Mouse (Mus musculus) urinary bladder, postnatal 4 days (tissue): Measurements from ENCODE around the gene Ttc27.
"Not testable (repeated sequence)": the region's sequence is repeated elsewhere in the genome, so short reads cannot be mapped to it uniquely, and the experiment has no call there.

Source experiments
- DNase-seq, 2 experiments: peaks; one replicate each; pipeline ENCODE4 v3.0.0; 2021 to 2022; ENCODE audit warnings: low spot score in 2 of 2

Gene Ttc27

DNA sequence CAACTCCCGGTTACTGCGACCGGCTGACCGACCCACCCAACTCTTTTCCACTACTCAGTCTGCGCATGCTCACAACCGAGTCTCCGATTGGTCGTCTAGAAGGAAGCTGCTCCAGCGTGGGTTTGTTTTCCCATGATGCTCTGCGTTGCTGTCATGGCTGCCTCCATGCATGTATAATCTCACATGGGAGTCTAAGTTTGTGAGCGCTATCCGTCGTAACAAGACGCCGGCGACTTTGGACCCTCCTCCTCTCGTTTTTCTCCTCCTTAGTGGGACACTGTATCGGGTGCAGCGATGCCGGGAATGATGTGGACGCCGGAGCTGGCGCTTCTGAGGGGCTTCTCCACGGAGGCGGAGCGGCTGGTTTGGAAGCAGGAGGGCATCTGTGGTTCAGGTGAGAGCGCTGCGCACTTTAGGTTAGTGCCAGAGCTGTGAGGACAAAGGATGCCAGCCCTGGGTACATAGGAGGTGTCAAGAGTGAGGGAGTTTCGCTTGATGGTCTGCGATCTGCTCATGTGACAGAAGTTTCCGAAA lies at the start of gene Ttc27:
Gene Ttc27 (plus strand): TSS at position 115 of the 534 bp plus-strand sequence.
- peak; percentile 92 to 98 for DNase-seq

- DNase-seq, result no peak
Measured at GRCm38 (mm10) chr17:74668010-74668409, 49.5 kb upstream of the Ttc27 start.

DNA sequence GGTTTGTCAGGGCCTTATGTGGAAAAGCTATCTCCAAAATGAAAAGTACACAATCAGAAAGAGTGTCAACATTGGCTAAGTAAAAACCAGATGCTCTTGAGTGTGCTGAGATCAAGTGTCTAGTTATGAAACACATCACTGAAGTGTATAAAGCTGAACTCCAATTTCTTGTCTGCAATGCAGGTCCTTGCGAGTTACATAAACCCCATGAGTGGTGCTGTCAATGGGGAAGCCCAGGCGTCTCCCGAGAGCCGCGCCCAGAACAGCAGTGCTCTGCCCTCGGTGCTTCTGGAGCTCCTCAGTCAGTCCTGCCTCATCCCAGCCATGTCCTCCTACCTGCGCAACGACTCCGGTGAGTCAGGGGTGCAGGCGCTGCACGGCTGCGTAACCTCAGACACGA lies 47.5 kb upstream of the Ttc27 start:
- no peak for DNase-seq

DNA sequence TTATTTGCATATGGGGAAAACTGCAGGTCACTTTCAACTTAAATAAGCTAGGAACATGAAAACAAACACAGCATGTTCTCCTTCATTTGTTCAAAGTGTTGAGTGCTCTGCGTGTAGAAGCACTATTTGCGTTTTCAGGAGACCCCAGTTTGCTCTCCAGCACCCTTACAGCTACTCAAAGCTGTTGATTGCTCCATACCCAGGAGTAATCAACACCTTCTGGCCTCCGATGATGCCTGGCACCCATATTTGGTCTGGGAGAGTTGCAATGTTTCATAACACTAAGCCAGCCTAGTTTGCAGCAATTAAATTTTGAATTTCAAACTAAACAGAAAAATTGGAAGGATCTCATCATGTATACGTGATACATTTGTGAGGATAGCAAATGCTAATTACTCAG lies 45.1 kb upstream of the Ttc27 start:
- no peak for DNase-seq

DNA sequence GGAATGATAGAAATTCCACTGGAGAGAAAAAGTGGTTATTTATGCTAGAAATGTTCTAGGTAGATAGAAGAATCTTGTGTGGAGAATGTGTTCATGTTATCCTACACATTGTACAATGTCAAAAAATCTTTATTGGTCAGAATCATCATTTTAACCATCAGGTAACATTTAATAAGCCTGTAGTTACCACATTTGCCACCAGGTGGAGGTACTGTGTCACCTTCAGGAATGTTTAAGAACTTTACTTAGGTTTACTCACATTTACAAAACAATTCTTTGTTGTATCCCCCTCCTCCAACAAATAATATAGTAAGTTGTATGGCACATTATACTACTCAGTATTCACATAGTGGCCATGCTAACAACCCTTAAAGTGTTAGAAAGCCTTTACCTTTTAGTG lies 44.3 kb upstream of the Ttc27 start:
- DNase-seq, result no peak

DNA sequence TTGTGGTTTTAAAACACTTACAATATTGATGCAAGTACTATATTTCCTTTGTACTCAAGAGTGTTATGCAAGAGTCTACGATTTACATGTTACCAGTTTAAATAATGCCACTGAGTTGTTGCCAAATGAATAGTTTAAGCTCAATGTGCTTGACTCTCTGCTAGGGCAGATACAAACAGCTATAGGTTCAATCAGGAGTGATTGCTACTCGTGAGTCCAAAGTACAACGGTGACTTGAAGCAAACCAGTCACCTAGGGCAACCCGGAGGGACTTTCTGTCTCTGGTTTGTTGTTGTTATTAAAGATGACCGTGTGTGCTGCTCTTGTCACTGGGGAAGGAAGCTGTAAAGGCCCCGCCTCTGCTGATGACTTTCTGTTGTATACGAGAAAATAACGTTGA lies 39.5 kb upstream of the Ttc27 start:
- no peak for DNase-seq

DNA sequence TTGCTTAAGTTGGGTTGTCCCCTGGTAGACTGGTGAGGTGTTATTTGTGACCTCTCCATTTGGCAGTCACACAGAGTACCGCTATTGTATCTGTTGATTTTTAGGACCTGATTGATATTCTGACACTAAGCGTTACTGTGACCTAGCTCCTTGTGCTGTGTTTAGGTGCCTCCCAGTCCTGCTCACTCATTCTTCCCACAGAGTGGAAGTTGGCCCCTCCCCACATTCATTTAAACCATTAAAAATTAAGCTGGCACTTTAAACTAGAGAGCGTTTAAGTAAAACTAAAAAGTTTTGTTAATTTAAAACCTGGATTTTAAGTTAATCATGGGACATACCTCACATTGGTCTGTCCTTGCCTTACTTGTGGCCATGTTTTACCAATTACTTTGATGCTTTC lies 32.6 kb upstream of the Ttc27 start:
- no peak for DNase-seq

DNA sequence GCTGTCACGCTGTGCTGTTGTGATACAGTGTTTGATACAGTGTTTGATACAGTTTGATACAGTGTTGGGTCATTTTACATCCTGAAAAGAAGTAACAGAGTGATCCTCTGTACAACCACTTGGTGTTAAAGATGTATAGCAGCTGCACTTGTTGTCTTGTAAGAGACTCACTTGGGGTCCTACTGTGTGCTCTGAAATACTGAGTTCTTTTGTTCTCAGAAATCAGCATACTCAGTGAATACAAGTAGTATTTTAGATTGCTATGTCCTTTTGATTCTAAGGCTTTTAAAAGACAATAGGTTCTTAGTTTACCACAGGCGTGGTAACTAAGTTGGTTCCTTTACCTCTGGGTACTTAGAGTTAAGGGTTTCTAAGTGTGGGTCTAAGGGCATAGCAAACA lies 29.0 kb upstream of the Ttc27 start:
- no peak for DNase-seq

DNA sequence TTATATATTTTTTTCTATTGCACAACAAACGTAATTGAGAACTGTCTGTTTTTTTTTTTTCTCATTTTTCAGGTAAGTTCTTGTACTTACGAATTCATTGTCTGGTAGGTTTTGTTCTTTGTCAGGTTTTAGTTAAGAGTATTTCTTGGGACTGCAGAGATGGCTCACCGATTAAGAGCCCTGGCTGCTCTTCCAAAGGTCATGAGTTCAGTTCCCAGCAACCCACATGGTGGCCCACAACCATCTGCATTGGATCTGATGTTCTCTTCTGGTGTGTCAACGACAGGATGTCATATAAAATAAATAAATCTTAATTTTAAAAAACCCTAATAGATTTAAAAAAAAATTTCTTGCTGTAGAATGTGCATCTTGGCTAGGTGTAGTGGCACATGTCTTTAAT lies 28.1 kb upstream of the Ttc27 start:
- DNase-seq, result no peak

DNA sequence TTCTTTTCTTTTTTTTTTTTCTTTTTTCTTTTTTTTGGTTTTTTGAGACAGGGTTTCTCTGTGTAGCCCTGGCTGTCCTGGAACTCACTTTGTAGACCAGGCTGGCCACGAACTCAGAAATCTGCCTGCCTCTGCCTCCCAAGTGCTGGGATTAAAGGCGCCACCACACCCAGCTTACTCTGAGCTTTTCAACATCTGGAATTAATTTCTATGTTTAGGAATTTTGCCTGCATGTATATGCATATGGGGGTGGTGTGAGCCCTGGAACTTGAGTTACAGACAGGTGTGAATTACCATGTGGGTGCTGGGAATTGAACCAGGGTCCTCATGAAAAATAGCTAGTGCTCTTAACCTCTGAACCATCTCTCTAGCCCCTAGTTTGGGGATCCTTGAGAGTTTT lies 15.9 kb upstream of the Ttc27 start:
- not testable (repeated sequence) for DNase-seq

DNA sequence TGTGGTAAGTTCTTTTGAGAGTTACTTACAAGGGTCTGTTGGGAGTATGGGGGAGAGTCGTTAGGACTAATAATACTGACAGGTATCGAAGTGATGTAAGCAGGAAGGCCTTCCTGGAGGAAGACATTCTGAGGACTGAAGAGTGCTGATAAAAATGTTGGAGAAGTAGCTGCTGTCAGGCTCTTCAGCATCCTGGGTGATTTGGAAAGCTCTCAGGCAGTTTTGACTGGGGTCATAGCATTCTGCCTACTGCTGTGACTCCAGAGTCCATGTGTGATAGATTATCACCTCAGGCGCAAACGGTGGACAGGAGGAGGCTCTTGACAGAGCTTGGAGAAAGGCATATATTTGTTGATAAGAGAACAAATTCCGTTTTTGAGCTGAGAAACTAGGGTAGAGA lies 12.1 kb upstream of the Ttc27 start:
- DNase-seq, result no peak

GRCm38 (mm10) chr17:74706593-74706992 lies 10.9 kb upstream of the Ttc27 start:
- no peak for DNase-seq

GRCm38 (mm10) chr17:74707637-74708152 lies 9.8 kb upstream of the Ttc27 start:
- DNase-seq, result no peak

DNA sequence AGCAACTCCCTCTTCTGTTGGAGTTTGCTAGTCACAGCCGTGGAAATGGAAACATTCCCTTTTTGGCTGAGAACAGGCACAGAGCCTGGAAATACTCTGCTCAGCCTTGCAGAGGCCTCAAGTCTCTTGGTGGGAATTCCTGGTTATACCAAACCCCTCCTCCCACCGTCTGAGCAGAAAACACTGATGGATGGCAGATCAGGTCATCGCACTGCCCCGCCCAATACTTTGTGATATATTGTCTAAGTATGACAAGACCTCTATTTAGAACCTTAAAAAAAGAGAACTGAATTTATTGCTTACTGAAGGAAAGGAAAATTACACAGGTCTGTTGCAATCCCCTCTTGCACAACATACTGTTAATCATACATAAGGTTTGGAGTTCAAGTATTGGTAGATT lies 6.8 kb upstream of the Ttc27 start:
- no peak for DNase-seq

DNA sequence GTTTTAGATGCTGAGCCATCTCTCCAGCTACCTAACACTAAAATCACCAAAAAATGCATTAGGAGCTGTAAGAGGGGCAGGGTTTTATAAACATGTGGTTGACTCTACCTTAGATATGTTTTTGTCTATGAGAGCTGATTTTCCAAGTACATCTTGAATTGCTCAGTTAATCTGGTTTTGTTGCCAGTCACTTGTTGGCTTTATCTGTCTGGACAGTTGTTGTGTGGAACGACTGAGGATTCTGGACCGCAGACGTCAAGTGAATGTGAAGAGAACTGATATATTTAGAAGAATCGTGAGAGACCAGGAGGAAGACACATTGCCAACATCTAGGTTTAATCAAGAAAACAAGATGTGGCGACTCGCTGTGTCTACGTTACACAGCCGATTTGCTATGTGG lies 5.9 kb upstream of the Ttc27 start:
- DNase-seq, result no peak

DNA sequence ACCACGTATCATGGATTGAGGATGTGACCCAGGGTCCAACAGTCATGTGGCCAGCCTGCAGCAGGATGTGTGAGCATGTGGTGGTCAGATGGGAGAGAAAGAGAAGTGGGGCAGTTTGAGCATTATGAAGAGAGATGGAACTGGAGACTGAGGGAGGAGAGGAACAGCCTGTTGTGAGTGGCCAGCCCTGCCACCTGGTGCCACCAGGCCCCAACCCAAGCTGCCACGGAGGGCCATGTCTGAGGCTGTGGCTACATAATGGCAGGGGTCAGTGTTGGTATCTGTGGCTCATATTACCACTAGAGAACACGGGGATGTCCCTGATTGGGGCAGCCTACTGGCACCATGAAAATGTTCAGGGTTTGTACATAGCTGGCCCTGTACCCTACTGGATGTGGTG lies 2.4 kb upstream of the Ttc27 start:
- no peak for DNase-seq

DNA sequence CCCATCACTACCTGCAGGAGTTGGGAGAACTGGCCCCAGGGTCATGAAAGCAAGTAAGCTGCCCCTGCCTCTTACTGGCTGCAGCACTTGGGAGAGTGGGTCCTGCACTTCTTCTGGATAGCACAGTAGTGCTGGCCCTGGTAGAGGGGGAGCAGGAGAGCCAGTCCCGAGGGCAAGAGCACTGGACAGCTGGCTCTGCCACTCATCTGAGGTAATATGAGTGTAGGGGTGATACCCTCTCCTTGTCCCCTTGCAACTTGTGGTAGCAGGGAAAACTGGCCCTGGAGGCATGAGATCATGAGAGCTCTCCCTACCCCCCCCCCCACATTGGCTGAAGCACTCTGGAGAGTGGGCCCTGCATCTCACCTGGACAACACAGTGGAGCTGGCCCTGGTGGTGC lies 1.8 kb upstream of the Ttc27 start:
- DNase-seq, result no peak

GRCm38 (mm10) chr17:74716643-74717042 lies 889 bp upstream of the Ttc27 start:
- DNase-seq, result no peak

DNA sequence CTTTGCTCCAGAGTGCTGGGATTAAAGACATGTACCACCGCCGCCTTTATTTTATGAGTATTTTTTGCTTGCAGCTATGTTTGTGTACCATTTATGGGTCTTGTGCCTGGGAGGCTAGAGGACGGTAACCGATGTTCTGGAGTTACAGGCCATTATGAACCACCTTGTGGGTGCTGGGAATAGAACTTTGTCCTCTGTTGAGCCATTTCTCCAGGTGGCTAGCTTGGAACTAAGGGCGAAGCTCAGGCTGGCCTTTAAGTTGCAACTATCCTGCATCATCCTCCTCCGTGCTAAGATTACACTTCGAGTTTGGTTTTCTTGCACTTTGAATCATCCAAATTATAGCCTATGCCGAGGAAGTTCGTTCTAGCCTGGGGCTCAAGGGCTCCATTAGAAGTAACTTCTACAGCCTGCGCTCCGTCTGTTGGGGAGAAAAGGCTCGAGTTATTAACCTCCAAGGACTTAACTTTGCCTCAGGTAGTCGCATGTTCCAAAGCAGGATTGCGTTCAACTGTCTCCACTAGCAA lies 378 bp upstream of the Ttc27 start:
- no peak for DNase-seq

DNA sequence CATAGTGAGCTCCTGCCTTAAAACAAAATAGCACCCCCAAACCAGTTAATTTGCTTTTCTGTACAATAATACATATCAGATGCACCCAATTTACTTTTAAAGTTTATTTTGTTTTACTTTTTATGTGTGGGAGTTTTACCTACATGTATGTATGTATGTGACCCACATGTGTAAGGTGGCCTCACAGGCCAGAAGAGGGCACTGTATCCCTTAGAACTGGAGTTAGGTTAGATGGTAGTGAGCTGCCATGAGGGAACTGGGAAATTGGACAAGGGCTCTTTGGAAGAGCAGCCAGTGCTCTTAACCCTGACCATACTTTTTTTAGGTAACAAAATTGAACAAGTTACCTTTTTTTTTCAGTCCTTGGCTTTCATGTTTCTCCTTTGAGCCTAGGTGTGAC lies 15.3 kb downstream of the Ttc27 start:
- no peak for DNase-seq

GRCm38 (mm10) chr17:74735392-74735791 lies 17.9 kb downstream of the Ttc27 start:
- DNase-seq, result no peak

- DNase-seq, result no peak
Measured at GRCm38 (mm10) chr17:74749659-74750058, 32.1 kb downstream of the Ttc27 start.

DNA sequence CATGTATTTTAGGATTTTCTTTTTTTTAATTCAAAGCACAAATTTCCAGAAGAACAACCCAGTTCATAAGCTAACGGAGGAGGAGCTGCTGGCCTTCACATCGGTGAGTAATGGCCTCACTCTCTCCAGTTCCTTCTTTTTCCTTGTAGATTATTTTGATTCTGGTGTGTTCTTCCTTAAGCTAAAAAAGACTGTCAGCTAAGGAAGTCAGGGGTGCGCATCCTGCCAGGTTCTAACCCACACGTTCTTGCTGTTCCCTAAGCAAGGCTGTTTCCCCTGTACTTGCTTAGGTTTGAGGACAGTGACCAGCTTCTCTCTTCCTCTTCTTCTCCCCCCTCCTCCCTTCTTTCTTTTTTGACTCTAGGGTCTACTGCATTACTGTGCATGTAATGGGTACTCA lies 33.5 kb downstream of the Ttc27 start:
- DNase-seq, result no peak
